Mouse (Mus musculus) myocyte (in vitro differentiated cells): ENCODE measurements around the gene Ccdc163.

Source experiments
- POLR2A ChIP-seq: IDR thresholded peaks from one replicate; pipeline ENCODE4 v1.6.1; 2011; ENCODE audit warnings: low read depth, mild to moderate bottlenecking, control low read depth, moderate library complexity; ENCODE audit not compliant: insufficient read length
- TCF12 ChIP-seq: IDR thresholded peaks from one replicate; pipeline ENCODE4 v1.6.1; 2011; ENCODE audit warnings: mild to moderate bottlenecking, control low read depth; ENCODE audit not compliant: poor library complexity, insufficient read depth, severe bottlenecking

DNA sequence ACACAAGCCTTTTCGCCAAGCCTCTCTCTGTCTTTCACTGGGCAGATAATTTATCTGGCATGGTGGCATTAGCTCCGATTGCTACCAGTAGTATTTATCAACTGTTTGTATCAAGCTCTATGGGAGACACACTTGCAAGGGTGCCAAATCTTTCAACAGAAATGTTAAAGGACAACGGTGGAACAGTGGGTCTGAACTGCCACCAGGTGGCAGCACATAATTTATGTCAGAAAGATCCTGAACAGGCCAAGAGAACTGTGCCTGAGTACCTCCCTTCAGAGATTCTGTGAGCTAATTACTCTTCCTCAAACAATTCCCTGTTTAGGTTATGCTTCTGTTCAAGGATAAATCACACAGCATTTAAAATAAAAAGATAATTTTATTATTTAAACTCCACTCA, 11.1 kb downstream of the Ccdc163 start:
- no peak for TF ChIP-seq POLR2A
- no peak for TF ChIP-seq TCF12
